Mouse (Mus musculus): ENCODE data around the gene Map1s.
A peak's percentile ranks its signal among the peaks of the same experiment; 100 is the strongest.

Map1s gene

DNA sequence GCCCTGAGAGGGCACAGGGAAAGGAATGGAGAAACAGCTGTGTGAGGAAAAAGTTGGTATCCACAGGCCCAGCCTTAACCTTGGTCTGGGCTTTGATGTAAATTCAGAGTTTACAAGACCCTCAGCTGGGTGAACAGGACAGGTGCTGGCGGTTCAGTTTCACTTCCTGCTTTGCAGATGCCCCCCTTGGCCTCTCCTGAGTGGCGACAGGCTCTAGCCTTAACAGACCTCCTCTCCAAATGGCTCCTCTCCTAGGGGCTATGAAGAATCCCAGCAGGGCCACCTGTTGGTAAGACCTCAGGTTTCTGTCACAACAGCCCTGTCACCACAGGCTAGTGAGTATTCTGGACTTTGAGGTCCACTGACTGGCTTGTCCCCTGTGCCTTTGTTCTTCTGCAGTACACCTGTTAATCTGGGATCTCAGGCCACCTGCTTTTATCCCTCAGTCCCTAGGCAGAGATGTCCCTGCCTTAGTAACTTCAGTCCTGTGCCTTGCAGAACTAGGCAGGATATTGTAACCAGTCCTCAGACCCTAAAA, 7.0 kb upstream of the Map1s start:
- DNase-seq (ENCODE audit: low spot score in 2 of 2), result no peak

DNA sequence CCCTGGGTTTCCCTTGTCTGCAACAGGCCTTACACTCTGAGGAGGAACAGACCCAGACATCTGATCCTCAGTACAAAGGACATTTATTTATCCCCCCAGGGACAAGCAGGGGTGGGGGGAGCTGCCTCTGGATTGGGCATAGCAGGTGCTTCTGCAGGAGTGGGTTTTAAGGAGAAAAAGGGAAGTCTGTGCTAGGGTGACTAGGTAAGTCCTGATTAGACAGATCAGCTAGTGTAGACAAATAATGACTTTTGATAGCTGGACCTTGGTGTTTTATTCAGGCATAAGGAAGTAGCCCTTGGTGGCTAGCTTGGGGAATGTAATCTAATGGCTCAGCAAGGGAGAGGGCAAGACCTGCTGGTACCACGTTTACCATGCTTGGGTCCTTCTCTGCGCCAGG, 6.5 kb upstream of the Map1s start:
- no peak for DNase-seq (ENCODE audit: low spot score in 2 of 2)

DNA sequence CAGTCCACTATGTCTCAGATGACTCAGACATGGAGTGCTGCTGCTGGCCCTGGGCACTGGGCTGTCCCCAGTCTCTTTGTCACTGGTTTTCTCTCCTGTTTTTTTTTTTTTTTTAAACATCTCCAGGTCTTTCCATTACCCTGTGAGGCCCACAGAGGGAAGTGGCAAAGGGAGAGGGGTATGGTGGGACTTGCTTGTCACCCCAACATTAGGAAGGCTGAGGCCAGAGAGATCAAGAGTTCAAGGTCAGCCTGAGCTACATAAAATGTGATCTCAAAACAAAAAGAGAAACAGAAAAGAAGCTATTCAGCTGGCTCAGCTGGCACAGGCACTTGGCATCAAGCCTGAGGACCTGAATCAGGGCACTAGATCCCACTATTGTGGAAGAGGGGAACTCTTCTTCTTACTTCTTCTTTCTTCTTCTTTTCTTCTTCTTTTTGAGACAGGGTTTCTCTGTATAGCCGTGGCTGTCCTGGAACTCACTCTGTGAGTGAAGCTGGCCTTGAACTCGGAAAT, 4.8 kb upstream of the Map1s start:
- DNase-seq (ENCODE audit: low spot score in 2 of 2), result no peak

DNA sequence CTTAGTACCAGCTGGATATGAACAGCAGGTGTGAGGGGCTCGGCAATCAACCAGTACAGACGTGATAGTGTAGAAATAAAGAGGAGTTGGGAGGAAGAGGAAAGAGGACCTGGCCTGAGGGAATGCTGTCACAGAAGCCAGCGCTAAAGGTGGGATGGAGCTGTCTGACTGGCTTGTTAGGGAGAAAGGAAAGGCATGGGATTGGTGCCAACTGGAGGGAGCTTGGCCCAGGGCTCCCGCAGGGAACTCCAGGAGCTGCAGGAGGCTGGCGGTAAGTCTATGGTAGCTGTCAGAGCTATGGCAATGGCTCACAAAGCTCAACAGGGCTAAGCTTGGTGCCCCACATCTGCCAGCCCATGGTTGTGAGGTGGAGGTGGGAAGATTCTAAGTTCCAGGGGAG, 3.5 kb upstream of the Map1s start:
- no peak for DNase-seq (ENCODE audit: low spot score in 2 of 2)

DNA sequence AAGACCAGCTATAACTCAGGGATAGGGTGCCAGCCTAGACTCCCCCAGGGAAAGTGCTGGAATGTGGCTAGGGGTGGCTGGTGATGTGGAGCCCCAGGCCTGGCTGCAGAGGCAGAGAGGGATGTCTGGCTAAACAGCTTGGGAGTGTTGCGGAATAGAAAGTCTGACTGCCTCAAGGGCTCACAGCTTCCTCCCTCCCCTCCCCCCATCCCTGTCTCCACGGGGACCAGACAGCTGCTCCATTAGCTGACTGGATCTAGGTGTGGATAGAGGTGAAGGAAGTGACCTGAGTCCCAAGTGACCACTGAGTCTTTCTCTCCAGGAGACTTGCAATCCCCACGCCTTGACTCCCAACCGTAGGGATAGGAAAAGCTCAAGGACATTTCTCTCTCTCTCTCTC, 2.6 kb upstream of the Map1s start:
- no peak for DNase-seq (ENCODE audit: low spot score in 2 of 2)

DNA sequence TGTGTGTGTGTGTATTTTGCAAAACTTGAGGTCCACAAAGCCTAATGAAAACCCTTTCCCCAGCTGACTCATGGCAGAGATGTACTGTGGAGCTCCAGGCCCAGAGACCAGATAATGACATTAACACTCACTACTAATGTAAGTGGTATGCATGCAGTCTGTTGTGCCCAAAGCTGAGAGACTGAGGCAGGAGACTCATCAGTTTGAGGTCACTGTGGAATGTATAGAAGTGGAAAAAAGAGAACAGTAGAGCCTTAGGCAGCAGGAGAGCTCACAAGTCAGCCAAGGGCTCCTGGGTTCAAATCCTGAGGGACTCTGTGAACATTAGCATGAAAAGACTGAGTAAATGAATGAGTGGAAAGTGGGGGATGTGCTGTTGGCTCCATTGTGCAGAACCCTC, 2.1 kb upstream of the Map1s start:
- DNase-seq (ENCODE audit: low spot score in 2 of 2), result no peak

DNA sequence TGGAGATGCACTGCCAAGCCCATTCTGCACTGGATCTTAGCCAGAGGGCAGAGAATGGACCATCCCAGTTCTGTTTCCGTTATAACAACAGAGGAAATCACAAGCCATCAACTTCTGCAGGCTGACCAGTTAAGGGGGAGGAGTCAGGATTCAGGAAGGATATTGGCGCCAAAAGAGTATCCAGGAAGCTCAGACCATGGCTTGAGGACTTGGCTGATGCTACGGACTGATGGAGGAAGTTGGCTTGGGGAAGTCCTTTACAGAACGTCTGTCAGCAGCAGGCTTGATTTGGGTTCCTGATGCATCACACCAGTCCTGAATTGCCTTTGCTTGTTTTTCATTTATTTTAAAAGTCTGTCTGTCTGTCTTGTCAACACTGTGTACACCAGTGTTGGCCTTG, 1.2 kb upstream of the Map1s start:
- DNase-seq (ENCODE audit: low spot score in 2 of 2), result peak in 1 of 2 experiments; percentile 61

DNA sequence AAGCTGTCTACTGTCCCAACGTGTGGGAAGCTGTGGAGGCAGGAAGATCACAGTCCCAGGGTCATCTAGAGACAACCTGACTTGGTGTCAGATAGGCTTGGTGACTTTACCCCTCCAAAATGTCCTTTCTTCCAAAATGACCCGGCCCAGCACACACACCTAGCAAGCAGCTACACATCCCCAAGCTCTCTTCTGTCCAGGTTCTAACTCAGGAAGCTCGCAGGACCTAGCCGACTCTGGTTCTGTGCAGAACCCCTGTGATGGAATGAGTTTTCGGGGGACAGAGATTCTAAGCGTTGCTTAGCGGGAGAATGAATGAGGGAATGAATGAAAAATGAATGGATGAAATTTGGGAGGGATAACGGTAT, 285 bp upstream of the Map1s start:
- no peak for DNase-seq (ENCODE audit: low spot score in 2 of 2)

DNA sequence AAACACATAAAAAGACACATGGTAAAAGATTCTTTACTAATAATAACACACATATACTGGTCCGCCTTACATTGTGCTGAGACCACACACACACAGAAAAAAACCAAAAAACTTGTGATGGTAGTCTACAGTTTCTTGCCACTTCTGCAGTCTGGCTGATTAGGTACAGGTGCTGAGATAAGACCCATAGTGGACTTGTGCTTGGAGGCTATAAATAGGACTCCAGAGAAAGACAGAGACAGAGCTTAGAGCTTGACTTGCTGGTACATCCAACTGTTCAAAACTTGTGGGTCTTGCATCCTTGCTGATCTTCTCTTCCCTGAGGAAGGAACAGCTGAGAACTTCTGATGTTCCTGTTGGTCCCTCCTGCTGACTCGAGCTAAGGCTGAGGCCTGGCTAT, 1.8 kb downstream of the Map1s start:
- no peak for DNase-seq (ENCODE audit: low spot score in 2 of 2)

DNA sequence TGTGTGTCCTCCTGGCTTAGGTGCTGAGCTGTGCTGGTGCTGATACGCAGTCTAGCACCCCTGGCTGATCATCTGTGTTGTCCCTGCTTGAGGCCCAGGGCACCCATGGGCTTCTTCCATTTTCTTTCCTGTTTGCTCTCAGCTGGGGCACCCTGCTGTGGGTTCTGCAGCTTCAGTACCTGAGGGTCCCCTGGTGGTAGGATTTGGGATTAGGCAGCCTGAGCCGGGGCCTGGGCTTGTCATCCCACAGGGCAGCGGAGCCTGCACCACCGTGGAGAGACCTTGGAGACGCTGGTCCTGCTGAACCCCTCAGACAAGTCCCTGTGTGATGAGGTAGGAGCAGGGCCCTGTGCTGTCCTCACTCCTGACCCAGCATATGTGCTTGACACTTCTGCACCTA, 5.9 kb downstream of the Map1s start:
- DNase-seq (ENCODE audit: low spot score in 2 of 2), result no peak

DNA sequence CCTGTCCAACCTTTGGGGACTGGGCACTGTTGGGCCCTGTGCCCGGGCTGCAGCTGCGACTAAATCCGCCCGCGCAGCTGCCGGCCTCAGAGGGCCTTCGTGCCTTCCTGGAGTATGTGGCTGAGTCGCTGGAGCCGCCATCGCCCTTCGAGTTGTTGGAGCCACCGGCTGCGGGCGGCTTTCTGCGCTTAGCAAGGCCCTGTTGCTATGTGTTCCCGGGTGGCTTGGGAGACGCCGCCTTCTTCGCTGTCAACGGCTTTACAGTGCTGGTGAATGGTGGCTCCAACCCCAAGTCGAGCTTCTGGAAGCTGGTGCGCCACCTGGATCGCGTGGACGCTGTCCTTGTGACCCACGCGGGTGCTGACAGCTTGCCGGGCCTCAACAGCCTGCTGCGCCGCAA, 7.2 kb downstream of the Map1s start:
- no peak for DNase-seq (ENCODE audit: low spot score in 2 of 2)

DNA sequence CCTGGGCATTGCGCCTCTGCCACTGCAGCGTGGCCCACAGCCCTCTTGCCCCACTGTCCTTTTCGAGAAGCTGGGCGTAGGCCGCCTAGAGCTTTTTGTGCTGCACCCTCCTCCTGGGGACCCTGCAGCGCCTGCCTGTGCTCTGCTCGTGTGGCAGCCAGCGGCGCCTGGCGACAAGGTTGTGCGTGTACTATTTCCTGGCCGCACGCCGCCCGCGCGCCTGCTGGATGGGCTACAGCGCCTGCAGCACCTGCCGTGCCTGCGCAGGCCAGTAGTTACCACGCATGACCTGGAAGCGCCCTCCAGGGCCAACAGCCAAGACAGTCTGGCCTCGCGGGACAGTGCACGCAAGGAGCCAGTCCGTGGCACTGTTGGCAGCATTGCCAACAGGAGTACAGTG, 7.8 kb downstream of the Map1s start:
- no peak for DNase-seq (ENCODE audit: low spot score in 2 of 2)

DNA sequence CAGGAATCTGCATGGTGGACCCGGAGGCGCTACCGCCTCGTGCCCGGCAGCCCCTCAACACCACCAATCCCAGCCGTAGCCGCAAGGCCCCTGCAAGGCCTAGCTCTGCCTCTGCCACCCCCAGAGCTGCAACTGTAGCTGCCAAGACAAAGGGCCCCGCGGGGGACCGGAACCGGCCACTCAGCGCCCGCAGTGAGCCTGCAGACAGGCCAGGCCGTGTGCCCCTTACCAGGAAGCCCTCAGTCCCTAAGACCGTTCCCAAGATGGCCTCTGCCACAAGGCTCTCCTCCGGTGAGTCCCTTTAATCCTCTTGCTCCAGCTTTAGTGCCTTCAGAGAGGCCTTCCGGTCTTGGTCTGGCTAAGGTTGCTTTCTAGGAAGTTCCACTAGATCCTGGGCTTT, 9.0 kb downstream of the Map1s start:
- no peak for DNase-seq (ENCODE audit: low spot score in 2 of 2)

DNA sequence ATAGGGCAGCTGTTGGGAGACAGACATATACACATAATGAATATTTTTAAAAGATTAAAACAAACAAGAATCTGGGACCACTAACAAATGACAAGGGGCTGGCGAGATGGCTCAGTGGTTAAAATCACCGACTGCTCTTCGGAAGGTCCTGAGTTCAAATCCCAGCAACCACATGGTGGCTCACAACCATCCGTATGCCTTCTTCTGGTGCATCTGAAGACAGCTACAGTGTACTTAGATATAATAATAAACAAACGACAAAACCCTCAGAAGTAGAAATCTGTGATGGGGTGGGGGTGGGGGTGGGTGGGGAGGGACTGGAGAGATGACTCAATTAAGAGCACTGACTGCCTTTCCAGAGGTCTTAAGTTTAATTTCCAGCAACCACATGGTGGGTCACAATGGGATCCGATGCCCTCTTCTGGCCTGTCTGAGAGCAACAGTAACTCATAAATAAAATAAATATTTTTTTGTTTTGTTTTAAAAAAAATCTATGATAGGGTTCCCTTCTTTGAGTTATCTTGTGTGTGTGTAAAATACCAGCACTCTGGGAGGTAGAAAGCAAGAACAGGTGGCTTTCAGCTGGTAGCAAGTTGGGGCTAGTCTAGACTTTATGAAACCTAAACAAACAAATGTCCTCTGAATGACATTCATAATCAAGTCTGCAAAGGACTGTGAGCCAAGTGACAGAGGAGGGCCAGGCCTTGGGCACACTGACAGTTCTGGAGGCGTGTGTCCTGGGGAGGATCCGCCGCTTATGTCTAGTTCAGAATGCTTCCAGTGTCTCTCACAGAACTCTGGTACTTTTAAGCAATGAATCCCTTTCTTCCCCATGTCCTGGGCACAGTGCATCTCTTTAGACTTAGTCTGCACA, 14.6 kb downstream of the Map1s start:
- DNase-seq (ENCODE audit: low spot score in 2 of 2), result peak in 1 of 2 experiments; percentile 18

DNA sequence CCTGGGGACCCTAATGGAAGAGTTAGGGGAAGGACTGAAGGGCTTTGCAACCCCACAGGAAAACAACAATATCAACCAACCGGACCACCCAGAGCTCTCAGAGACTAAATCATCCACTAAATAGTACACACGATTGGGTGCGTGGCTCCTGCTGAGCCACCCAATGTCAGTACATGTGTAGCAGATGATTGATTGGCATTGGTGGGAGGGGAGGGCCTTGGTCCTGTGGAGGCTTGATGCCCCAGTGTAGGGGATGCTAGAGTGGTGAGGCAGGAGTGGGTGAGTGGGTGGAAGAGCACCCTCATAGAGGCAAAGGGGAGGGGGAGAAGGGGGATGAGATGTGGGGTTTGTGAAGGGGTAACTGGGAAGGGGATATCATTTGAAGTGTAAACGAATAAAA, 18.4 kb downstream of the Map1s start:
- DNase-seq (ENCODE audit: low spot score in 2 of 2), result peak; percentile 11 to 16

DNA sequence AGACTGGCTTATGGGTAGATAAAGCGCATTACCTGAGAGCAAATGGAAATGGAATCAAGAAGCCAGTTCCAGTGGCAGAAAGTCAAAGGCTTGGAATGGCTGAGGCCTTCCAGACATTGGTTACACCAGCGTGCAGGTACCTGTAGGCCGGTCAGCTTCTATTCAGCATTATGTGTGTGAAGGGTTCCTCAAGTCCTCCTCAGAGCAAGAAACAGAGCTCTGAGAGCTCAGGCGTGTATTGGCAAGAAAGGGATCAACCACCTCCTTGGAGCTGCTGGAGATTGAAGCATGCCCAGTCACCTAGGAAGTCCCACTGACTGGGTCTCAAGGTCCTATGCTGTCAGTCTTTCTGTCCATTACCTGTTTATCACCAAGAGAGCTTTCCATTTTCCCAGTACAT, 20.0 kb downstream of the Map1s start:
- DNase-seq (ENCODE audit: low spot score in 2 of 2), result no peak

DNA sequence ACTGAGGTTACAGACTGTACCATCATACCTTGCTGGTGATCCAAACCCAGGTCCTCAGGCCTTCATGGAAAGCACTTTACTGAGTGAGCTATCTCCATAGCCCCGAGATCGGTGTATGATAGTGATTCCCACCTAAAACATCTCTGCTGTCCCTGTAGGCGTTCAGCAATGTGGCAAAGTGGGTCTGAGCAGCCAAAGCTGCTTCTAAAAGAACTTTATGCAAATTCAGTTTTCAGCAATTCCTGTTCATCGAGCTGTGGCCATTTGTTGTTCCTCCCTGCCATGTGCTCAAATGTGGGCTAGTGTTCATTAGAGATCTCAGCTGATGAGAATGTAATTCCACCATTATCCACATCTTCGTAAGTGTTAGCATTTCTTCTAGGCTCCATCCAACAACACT, 20.7 kb downstream of the Map1s start:
- peak in 1 of 2 experiments; percentile 19 for DNase-seq (ENCODE audit: low spot score in 2 of 2)

DNA sequence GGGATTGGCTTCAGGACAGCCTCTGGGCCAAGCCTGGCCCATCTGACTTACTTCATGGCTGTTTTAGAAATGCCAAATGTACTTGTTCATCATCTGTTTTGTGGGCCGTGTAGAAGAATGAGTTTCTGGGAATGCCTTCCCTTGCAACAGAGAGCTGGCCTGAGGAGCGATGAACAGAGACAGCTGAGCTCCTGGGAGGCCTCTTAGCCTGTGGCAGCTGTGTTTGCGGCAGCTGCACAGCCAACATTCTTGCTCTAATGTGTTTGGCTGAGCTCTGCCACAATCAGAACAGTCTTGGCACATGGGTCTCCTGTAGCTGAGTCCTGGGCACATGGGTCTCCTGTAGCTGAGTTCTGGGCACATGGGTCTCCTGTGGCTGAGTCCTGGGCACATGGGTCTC, 22.4 kb downstream of the Map1s start:
- peak in 1 of 2 experiments; percentile 19 for DNase-seq (ENCODE audit: low spot score in 2 of 2)

DNA sequence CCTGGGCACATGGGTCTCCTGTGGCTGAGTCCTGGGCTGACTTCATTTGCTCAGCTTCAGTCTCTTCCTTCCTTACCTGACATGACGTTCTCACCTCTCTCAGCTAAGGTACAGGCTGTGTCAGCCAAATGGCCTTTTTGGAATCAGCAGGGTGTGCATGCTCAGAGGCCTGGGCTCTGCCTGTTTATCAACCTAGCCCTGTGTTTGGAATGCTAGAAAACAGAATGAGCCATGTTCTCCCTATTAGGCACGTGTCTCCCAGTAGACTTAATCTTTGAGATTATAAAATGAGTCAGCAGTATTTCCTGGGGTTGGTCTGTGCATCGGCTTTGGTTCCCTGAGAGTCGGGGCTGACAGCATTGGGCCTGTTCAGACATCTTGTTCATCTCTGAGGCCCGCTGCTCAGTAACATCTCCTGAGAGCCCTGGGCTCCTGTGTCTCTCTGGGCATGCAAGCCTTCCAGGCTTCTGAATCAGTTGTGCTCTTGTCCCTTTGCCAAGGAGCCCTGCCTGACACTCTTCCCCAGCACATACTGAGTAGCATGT, 23.1 kb downstream of the Map1s start:
- DNase-seq (ENCODE audit: low spot score in 2 of 2), result no peak

DNA sequence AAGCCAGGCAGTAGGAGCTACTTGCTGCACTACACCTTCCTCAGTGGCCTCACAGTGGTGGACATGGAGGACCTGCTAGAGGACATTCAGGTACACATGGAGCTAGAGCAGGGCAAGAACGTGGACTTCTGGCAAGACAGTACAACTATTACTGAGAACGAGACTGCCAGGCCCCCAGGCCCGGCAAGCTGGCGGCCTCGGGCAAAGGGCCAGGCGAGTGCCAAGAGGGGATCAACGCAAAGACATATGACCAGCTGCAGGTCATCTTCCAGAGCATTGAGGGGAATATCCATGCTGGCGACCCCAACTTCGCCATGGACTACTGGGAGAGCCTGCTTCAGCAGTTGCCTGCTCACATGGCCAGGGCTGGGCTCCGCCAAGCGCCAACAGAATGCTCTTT, 26.0 kb downstream of the Map1s start:
- DNase-seq (ENCODE audit: low spot score in 2 of 2), result peak in 1 of 2 experiments; percentile 21

DNA sequence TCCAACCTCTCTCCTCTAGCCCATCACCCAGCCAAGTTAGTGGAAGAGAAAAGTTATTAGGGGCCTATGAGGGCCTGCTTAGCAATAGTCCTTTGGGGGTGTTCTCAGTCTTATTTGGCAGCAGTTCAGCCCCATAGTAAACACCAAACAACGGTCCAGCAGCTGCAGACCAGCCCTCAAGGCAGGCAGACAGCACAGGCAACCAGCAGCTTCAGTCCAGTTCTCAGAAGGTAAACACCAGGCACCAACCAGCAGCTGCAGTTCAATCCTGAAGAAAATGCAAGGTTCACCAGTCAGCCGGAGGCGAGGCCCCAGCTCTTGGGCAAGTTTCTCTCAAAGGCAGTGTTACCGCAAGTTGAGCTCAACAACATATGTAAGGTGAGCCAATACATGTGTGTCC, 27.3 kb downstream of the Map1s start:
- no peak for DNase-seq (ENCODE audit: low spot score in 2 of 2)

DNA sequence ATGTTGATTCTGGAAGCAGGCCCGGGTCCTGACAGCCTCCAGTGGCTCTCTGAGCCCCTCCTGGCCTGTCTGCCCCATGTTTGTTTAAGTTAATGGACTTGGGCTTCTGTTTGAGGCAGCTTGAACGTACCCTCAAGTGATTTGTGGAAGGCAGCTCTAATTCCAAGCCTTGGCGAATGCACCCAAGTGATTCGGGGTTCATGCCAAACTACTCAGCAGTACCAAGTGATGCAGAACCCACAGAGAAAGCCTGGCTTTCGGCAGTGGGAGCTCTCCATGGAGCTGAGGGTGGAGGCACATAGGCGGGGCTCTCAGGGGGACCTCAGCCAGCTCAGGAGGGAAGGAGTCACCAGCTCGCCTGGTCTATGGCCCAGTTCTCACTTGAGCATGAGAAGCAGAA, 29.1 kb downstream of the Map1s start:
- DNase-seq (ENCODE audit: low spot score in 2 of 2), result peak in 1 of 2 experiments; percentile 40

DNA sequence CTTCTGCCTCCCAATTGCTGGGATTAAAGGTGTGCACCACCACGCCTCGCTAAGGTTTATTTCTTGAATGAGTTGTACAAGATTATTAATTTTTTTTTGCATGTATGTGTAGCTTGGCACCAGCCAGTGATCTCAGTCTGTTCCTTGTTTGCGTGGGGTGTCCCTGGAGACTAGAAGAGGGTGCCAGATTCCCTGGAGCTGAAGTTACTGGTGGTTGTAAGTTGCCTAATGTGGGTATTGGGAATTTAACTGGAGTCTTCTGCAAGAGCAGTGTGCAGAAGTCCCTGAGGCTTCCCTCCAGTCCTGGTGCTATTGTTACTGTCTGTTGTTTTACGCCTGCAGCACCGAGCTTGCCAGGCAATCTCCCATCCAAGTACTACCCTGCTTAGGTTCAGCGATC, 31.5 kb downstream of the Map1s start:
- DNase-seq (ENCODE audit: low spot score in 2 of 2), result no peak

Measured in right cerebral cortex, postnatal 10 days (tissue).